Mouse (Mus musculus): ENCODE results near the gene Sh2b3. TPM values are rescaled to one million over a fixed set of nuclear protein-coding genes. Genes with fewer than 3 reads are reported as not detected.

Gene Sh2b3
- total RNA-seq (2021), result 10 to 100 TPM; 31.8 to 33.6 TPM
- long read RNA-seq, experiment 1, full-length matches to known transcripts, result 24 of 43 reads
- long read RNA-seq, experiment 1, partial matches to known transcripts, result 5 of 43 reads
- long read RNA-seq, experiment 1, other reads (novel, unspliced or antisense), result 14 of 43 reads
- long read RNA-seq, experiment 2, full-length matches to known transcripts, result 24 of 54 reads
- long read RNA-seq, experiment 2, partial matches to known transcripts, result 6 of 54 reads
- long read RNA-seq, experiment 2, other reads (novel, unspliced or antisense), result 24 of 54 reads

DNA sequence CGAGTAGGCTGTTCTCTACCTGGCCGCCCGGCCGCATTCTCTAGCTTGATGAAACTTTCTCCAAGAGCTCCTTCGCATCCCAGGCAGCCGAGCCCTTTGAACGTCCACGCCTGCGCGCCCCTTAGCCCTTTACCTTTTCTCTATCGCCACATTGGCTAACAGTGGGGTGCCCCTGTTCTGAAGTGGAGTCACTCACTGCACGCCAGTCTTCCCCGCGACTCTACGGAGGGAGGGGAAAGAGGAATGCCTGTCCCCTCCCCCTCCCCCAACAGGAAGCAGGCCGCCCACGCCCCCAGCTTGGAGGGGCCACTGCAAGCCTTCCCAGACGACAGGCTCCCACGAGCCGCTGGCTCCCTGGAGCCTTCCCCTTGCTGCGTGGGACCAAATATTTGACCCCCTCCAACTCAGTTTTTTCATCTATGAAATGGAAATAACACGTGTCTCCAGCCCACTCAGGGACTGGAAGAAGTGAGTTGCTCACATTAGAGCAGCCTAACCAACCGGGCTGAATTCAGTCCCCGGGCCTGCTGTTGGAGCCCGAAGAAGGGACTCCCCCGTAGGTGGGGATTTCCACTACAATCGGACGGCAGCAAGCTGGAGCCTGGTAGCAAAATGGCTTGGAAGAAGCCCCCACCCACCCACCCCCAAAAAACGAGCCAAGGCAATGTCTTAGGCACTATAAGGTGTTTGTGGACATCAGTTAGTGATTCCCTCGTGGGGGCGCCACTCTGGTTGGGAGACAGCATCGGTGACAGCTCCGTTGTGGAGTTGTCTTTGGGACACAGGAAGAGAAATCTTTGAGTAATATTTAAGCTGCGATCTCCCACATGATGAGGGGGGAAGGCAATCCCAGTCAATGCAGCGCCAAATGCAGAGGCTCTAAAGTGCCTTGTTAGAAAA lies at the start of gene Sh2b3:
TSS of gene Sh2b3 (minus strand) at position 206 of the 900 bp plus-strand sequence.
- DNase-seq, result peak; percentile 69 to 70
- intact Hi-C loops (cut with DNase I), result no loop called here

DNA sequence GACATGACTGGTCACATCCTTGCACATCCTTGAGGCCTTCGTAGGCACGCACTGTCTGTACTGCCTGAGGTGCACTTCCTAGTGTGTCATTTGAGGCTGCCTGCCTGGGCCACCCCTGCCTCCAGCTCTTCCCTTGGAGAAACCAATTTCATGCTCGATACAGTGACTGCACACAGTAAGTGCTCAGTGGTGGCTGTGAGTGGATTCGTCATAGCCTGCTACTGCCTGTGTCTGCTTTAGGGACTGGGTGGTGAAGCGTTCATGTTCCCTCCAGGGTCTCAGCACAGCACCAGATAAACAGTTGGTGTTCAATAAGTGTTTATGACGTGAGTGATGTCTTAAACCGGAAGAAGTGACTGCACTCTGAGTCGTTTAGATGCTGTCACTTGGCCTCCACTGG lies 45.9 kb upstream of the Sh2b3 start:
- intact Hi-C loops (cut with DNase I), result no loop called here

GRCm38 (mm10) chr5:121879211-121879610 lies 41.8 kb upstream of the Sh2b3 start:
- DNase-seq, result peak; percentile 50 to 61
- intact Hi-C loops (cut with DNase I), result no loop called here

More for the DNA sequence above, 45.9 kb upstream of the Sh2b3 start:
- no peak for DNase-seq

DNA sequence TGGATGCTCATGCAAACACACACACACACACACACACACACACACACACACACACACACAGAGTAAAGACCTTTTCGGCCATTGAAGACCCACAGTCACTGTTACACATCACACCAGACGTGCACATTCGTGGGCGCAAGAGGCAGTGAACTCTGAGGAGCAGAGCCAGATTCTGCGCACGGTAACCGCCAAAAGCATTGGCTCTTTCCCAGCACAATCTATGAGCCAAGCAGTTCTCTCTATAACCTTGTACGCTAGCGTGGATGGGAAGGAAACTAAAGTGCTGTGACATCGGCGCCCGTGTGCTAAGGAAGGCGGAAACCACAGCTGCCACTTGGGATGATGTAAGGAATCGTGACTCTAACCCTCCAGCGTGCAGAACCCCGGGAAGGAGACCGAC lies 41.3 kb upstream of the Sh2b3 start:
- peak in 1 of 2 experiments; percentile 54 for DNase-seq
- intact Hi-C loops (cut with DNase I), result no loop called here

- intact Hi-C loops (cut with DNase I), result no loop called here
- DNase-seq, result no peak
Observed at GRCm38 (mm10) chr5:121876901-121877300, 39.5 kb upstream of the Sh2b3 start.

GRCm38 (mm10) chr5:121875041-121875440 lies 37.6 kb upstream of the Sh2b3 start:
- DNase-seq, result no peak
- intact Hi-C loops (cut with DNase I), result no loop called here

DNA sequence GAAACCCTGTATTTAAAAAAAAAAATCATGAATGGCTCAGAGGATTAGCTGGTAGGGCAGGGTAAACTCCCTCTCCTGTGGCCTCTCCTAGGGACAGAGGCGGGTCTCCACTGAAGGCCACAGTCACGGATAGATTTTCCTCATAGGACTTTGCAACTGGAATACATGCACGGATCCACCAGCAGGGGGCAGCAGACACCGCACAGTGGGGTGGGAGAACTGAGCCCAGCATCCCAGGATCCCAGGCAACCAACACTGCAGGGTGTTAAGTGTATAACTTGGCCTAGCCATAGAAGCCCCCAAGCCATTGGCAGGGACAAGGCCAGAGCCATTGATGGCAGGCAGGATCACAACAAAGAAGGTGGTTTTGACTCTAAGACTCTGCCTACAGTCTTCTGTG lies 34.7 kb upstream of the Sh2b3 start:
- intact Hi-C loops (cut with DNase I), result loop anchor here (1.0 to 2.0 kb wide), 3 partner anchors 127 to 217 kb away; no protein-coding TSS in a partner anchor
- peak; percentile 88 to 93 for DNase-seq

DNA sequence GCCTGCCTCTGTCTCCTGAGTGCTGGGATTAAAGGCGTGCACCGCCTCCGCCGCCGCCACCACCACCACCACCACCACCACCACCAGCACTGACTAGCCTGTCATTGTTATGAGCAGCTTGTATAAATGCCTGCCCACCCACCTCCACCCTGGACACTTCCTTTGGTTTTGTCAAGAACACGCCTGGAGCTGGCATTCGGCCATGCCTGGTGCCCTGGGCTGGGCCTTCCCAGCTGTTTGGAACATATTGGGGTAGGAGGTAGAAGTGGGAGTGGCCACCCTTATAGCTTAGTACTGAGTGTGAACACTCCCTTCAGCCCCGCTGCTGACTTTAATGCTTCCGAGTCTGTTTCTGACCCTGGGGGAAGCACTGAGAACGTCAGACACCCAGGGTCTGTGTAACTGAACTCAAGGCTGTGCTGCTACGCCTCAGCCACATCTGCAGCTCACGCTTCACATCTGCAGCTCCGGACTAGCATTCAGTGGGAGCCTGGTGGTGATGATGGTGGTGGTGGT lies 34.1 kb upstream of the Sh2b3 start:
- intact Hi-C loops (cut with DNase I), result loop anchor here (1.0 to 2.0 kb wide), 3 partner anchors 128 to 217 kb away; no protein-coding TSS in a partner anchor

DNA sequence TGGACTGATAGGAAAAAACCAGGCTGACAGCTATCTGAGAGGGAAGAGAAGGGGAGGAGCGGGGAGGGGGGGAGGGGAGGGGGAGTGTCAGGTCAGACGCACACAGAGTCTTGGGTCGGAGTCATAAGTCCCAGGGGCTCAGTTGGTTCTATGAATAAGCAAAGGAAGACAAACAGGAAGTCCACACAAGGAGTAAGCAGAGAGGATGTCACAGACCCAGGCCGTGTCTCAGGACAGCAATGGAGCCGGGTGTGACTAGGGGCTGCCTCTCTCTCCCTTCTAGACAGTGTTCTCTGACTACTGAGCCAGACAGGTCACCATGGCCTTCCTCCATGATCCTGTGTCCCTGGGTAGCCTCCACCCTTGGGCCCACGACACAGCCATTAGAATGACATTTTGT lies 33.4 kb upstream of the Sh2b3 start:
- intact Hi-C loops (cut with DNase I), result no loop called here
- DNase-seq, result no peak

More for the DNA sequence above, 34.1 kb upstream of the Sh2b3 start:
- DNase-seq, result no peak

DNA sequence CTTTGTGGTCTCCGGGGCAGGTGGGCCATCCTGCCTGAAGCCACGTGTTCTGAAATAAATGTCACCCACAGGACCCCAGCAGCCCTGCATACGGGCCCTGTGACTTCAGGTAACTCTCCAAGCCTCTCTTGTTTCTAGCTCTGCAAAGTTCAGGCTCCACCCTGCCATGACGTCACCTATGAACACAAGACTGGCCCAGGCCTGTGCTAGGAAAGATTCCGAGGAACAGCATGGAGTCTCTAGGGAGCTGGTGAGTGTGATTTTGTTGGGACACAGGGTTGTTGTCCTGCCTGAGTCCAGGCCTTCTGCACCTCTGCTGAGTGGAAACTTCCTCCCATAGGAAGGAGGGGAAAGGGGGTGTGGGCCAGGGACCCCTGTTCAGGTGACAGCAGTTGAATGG lies 30.5 kb upstream of the Sh2b3 start:
- peak in 1 of 2 experiments; percentile 25 for DNase-seq
- intact Hi-C loops (cut with DNase I), result no loop called here

DNA sequence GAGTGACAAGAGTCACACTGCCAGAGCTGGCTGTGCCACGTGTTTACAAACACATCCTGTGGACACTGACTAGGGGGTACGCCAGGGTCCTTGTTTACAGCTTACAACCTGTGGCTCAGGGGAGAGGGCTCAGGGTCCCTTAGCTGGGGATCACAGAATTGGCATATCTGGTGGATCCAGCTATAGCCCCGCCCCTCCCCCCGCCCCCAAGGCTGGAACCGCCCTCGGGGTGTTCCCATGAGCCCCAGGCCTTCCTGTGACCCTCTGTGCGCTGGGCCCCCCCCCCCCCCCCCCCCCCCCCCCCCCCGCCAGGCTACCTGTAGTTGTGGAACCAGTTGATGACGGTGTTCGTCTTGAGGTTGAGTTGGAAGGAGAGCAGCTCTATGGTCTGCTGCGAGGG lies 26.9 kb upstream of the Sh2b3 start:
- no peak for DNase-seq
- intact Hi-C loops (cut with DNase I), result no loop called here

GRCm38 (mm10) chr5:121861964-121862363 lies 24.5 kb upstream of the Sh2b3 start:
- intact Hi-C loops (cut with DNase I), result no loop called here
- DNase-seq, result no peak

- intact Hi-C loops (cut with DNase I), result no loop called here
- no peak for DNase-seq
Observed at GRCm38 (mm10) chr5:121858427-121858826, 21.0 kb upstream of the Sh2b3 start.

DNA sequence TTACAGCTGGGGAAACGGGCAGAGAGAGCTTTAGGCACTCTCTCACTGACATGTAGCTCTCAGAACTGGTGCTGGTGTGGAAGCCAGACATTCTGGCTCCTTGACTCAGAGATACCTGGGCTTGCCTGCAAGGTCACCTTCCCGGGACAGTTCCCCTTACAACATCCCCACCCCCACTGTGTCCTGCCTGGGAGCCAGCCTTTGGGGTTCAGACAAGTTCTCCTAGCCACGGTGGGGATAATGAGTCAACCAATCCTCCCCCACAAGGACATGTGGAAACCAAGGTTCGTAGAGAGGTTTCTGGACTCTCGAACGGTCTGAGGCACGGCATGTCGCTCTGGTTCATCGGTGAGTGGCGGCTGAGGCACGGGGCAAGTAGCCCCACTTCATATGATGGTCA lies 19.3 kb upstream of the Sh2b3 start:
- intact Hi-C loops (cut with DNase I), result no loop called here

DNA sequence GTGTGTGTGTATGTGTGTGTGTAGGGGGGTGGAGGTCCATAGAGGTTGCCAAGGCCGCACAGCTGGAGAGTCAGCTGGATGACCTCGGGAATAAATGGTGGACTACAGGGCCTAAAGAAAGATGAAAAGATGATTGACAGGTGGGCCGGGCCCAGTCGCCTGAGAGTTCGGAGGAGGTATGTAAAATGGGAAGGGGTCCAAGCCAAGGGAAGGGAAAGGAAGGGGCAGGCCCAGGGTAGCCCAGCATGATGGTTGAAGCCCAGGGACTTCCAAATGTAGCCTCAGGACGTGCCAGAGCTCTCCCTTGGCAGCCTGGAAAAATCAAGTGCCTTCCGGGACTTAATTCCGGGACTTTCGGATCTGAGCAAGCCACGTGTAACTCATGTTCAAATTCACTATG lies 17.3 kb upstream of the Sh2b3 start:
- no peak for DNase-seq

More for the DNA sequence above, 19.3 kb upstream of the Sh2b3 start:
- peak in 1 of 2 experiments; percentile 1 for DNase-seq

DNA sequence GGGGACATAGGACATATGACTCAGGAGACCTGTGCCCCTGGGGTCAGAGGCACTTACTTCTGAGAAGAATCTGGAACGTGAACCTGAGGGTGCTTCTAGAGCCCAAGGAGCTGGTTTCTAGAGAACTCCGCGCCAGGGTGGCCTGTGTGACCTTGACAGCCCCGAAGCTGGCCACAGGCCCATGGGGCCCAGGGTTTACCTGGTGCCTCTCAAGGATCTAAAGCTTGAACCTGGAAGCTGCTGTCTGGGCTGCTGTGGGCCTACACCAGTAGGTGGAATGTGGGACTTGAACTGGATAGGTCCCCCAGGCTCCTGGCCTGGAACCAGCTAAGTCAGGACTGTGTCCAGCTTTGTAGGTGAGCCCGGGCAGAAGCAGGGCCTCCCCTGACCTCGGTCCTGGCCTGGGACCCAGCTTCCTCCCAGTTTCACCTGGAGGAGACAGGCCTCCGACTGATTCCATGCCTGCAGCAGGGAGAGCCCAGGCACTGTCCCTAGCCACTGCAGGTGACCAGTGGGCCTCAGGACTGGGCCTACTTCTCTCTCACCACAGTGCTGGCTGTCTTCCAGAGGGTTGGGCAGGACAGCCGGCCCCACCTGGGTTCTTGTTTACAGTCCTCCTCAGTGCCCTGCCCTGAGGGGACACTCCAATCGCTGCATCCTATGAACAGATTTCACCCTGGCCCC lies 16.1 kb upstream of the Sh2b3 start:
- peak in 1 of 2 experiments; percentile 46 for DNase-seq
- intact Hi-C loops (cut with DNase I), result no loop called here

More for the DNA sequence above, 17.3 kb upstream of the Sh2b3 start:
- intact Hi-C loops (cut with DNase I), result no loop called here

GRCm38 (mm10) chr5:121849478-121850349 lies 12.3 kb upstream of the Sh2b3 start:
- DNase-seq, result no peak
- intact Hi-C loops (cut with DNase I), result loop anchor here (10.0 kb wide), 1 partner anchor 55 kb away; no protein-coding TSS in a partner anchor

GRCm38 (mm10) chr5:121848743-121849142 lies 11.3 kb upstream of the Sh2b3 start, which contains the start of gene Pheta1:
Gene Pheta1 (plus strand): TSS chr5:121848984.
- peak; percentile 95 for DNase-seq
- intact Hi-C loops (cut with DNase I), result loop anchor here (10.0 kb wide), 1 partner anchor 54 kb away; no protein-coding TSS in a partner anchor

GRCm38 (mm10) chr5:121848035-121848519 lies 10.6 kb upstream of the Sh2b3 start:
- intact Hi-C loops (cut with DNase I), result loop anchor here (10.0 kb wide), 1 partner anchor 53 kb away; no protein-coding TSS in a partner anchor
- DNase-seq, result peak; percentile 63 to 65

All from heart, postnatal 14 days (tissue).